Comparison of ENCODE assay signal across 26 mouse cellular contexts in the genomic region with DNA sequence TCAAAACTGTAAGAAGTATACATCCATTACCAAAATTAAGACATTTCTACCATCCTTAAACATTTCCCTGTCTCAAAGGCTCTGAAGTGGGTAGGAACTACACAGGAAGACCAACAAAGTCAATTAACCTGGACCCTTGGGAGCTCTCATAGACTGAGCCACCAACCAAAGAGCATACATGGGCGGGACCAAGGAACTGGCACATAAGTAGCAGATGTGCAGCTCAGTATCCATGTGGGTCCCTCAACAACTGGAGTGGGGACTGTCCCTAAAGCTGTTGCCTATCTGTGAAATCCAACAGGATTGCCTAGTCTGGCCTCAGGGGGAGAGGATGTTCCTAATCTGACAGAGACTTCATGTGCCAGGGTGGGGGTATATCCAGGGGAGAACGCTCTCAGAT.
"Had no signal": no experiment of that assay in that cellular context is flagged by ENCODE, and none has a peak within 500 bp of the region (broad histone marks: within the 10 kb centered on the region; RNA-seq: fewer than 3 reads in every experiment).

No protein-coding gene starts in this region.

- ATAC-seq: hindbrain, postnatal 0 days; intestine, embryonic 16.5 days; liver, embryonic 12.5 days had no signal

- H3K9me3 ChIP-seq: heart, embryonic 13.5 days; heart, embryonic 15.5 days; hindbrain, embryonic 15.5 days; kidney, embryonic 15.5 days; limb, embryonic 13.5 days; limb, embryonic 15.5 days; liver, embryonic 12.5 days had no signal

- H3K4me3 ChIP-seq: heart, adult 2 months; heart, embryonic 13.5 days; heart, embryonic 15.5 days; hindbrain, embryonic 15.5 days; kidney, embryonic 15.5 days; limb, embryonic 13.5 days; limb, embryonic 15.5 days; liver, embryonic 12.5 days had no signal

- H3K4me1 ChIP-seq: heart, embryonic 13.5 days; heart, embryonic 15.5 days; hindbrain, embryonic 15.5 days; kidney, embryonic 15.5 days; limb, embryonic 13.5 days; limb, embryonic 15.5 days; liver, embryonic 12.5 days had no signal

- DNase-seq: gastrocnemius, postnatal 14 days; gastrocnemius, postnatal 36 days; heart, adult 11 months; heart, adult 2 months; heart, postnatal 14 days; heart, postnatal 36 days; kidney, adult 11 months; kidney, adult 2 months; kidney, adult 9 months; kidney, postnatal 14 days; kidney, postnatal 36 days; layer of hippocampus, adult 9-11 months; layer of hippocampus, postnatal 36 days; left cerebral cortex, postnatal 4 days had no signal

- H3K9ac ChIP-seq: heart, embryonic 13.5 days; heart, embryonic 15.5 days; hindbrain, embryonic 15.5 days; kidney, embryonic 15.5 days; limb, embryonic 13.5 days; limb, embryonic 15.5 days; liver, embryonic 12.5 days; liver, embryonic 14.5 days had no signal

- H3K27ac ChIP-seq: heart, adult 2 months; heart, embryonic 13.5 days; heart, embryonic 15.5 days; hindbrain, embryonic 15.5 days; hindbrain, postnatal 0 days; kidney, embryonic 15.5 days; kidney, postnatal 0 days; limb, embryonic 13.5 days; limb, embryonic 15.5 days; liver, embryonic 12.5 days; liver, embryonic 14.5 days had no signal

- H3K4me2 ChIP-seq: heart, embryonic 11.5 days; heart, embryonic 13.5 days; heart, embryonic 15.5 days; hindbrain, embryonic 15.5 days; kidney, embryonic 15.5 days; limb, embryonic 13.5 days; limb, embryonic 15.5 days; liver, embryonic 12.5 days had no signal

- H3K27me3 ChIP-seq: heart, embryonic 13.5 days; heart, embryonic 15.5 days; hindbrain, embryonic 15.5 days; kidney, embryonic 15.5 days; limb, embryonic 13.5 days; limb, embryonic 15.5 days; liver, embryonic 12.5 days had no signal

- H3K36me3 ChIP-seq: heart, embryonic 13.5 days; heart, embryonic 15.5 days; hindbrain, embryonic 15.5 days; kidney, embryonic 15.5 days; limb, embryonic 13.5 days; limb, embryonic 15.5 days; liver, embryonic 12.5 days had no signal
